Mouse (Mus musculus) adrenal gland, adult 8-10 months (tissue): ENCODE measurements at regions not wholly inside any gene's neighbourhood (a gene's known extent, or its start where the extent isn't known, plus 50 kb on each side); places are given as distances from the start of the nearest gene placed in this dataset.

Source experiments
- DNase-seq: peaks from one replicate; pipeline ENCODE4 v3.0.0; 2022

DNA sequence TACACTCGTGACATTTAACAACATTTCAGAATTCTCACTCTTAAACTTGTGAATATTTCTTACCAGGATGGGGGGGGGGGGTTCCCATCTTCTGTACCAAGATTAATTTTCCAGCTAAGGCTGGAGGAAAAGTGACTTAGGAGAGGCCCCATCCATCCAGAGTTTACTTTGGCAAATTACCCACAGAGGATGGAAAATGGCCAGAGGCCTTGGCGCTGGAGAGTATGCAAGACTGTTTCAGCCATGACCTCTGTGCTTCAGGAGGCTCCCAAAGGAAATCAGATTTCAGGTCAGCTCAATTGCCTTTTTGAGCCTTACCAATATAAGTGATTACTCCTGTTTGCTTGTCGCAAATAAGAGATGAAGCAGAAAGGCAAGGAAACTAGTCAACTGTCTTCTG, 143.4 kb upstream of the F930015N05Rik start:
- DNase-seq = peak; percentile 81

DNA sequence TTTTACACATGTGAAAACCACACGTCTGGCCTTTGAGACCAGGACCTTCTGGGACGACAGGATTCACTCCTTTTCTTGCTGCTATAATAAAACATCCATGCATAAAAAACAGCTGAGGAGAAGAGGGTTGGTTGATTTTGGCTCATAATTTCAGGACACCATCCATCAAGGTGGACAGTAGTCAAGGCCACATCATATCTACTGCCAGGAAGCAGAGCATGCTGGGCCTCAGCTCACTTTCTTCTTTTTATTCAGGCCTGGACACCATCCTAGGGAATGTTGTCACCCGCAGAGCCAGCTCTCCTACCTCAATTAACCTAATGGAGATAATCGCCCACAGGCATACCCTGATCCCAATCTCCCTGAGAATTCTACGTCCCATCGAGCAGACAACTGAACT, 149.6 kb upstream of the F930015N05Rik start:
- peak; percentile 34 for DNase-seq

DNA sequence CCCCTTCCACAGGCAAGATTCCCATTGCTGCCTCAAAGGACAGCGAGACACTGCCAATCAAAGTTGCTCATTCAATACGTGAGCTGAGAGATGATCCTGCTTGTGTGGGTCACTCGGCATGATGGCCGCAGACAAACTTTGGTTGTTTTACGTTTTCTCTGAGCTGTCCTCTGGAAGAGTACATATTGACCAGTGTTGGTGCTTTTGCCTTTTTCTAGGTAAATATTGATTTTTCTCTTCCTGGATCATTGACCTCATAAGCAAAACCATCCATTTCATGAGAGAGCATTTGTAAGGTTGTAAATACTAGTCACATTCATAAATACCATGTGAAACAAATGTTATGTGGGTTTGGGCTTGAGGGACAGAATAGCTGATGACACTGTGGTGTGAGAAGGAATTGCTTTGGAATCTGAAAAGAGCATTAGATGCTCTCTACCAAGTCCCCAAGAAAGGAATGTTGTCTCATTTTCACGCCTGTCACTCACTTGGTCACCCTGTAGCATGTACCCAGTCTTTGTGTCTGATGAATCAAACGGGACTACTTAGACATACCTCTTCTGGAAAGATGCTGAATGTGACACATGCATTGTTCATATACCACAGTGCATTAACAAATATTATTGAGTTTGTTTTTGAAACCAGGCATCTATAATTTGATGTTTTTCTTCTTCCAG, 150.7 kb upstream of the F930015N05Rik start:
- no peak for DNase-seq

DNA sequence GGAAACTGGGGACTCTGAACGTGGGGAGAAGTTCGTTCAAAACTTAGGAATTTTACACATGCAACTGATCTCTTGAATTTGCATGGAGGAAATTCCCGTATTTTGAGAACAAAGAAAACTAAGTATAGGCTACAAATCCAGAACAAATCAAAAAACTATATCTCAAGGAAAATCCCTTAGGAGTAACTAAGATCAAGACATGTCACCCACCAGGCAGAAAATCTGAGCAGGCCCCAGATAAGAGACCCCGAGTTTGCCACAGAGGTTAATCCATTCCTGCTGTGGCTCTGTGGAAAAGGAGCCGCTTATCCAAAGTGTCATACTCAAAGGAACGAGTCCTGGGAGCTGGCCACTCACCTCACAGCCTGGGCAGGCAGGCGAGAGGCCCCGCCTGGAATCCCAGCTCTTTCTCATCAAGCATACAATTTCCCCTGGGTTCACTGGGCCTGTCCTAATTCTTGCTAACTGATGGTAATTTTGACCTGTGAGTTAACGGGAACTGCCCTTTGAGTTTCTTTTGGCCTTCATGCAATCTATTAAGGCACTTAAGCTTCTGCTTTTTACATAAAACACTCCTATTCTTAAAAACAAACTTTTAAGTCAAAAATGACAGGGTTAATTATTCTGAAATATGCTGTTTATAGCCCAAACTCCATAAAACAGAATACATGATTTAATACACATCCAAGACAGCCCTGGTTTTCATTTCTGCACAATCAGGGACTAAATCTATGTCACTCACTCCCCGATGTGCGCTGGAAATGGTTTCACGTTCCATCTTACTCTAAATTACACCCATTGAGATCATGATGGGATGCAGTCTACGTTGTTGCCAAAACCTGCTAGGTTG, 151.5 kb upstream of the F930015N05Rik start:
- no peak for DNase-seq

DNA sequence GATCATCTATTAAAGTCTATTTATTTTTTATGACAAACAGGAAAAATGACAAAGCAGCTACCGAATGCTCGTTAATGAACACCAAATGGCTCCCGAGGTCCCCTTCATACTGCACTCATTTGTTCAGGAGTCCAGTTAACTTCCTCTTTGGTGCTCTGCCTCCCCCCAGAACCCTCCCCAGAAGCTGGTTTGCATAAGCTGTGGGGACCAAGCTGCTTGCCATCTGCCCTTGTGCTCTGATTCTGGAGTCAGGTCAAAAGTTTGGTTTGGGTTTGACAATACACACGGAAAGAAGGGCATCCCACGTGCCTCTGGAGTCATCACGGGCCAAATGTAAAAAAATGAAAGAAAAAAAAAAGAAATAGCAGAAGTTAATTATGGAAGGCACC, 152.1 kb upstream of the F930015N05Rik start:
- DNase-seq = no peak

GRCm38 (mm10) chr11:64589026-64589425, 152.6 kb upstream of the F930015N05Rik start:
- DNase-seq = no peak

DNA sequence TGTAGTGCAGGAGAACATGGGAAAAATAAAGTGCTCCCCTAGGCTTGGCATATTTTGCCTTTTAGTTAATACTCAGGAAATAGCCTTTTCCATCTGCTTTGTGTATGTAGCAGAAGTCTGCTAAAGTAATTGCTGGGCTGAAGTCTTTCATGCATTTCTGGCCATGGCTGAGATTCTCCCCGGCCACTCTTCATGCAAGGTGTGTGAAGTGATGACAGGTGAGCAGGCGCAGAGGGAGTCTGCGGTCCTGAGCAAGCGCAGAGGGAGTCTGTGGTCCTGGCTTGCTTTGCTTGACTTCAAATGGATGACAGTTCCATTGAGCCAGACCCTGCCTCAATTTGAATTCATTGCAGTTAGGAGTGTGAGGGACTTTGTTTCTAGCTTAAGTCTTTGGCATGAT, 153.6 kb upstream of the F930015N05Rik start:
- no peak for DNase-seq

- DNase-seq = no peak
These were observed 155.8 kb upstream of the F930015N05Rik start for GRCm38 (mm10) chr11:64592253-64592652.

GRCm38 (mm10) chr11:64597305-64597704, 160.9 kb upstream of the F930015N05Rik start:
- DNase-seq = no peak

DNA sequence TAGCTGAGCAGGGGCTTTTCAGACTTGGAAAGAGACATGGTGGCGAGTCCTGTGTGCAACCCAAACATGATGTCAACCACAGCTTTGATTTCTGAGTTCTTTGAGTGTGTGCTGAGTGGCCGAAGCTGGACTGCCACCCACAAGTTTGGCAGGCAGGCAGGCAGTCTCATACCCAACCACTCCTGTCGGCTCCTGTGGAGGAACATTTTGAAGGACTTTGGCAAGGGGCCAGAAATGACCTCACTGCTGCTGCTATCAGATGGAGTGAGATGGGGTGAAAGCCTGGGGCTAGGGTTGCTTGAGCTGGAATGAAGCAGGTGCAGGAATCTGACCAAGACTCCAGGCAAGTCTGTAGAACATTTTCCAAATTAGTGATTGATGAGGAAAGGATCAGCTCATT, 162.7 kb upstream of the F930015N05Rik start:
- peak; percentile 86 for DNase-seq

- DNase-seq = no peak
These were observed 164.0 kb upstream of the F930015N05Rik start for GRCm38 (mm10) chr11:64600201-64601102.

DNA sequence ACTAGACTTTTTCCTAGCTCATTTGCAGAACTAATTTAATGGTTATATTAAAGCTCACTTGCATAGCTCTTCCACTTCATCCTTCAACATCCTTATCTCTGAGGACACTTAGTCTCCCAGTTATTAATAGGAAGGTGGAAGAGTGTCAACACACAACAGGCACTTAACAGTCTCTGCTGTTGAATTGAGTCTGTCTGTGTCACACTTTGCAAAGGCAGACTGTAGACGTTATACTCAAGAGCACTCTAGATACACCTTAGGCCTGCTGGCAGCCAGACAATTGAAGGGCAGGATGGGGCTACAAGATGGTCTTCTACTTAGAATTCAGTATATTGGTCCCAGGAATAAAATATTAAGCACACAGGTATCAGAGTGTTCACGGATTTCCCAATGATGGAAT, 172.6 kb upstream of the F930015N05Rik start:
- no peak for DNase-seq

DNA sequence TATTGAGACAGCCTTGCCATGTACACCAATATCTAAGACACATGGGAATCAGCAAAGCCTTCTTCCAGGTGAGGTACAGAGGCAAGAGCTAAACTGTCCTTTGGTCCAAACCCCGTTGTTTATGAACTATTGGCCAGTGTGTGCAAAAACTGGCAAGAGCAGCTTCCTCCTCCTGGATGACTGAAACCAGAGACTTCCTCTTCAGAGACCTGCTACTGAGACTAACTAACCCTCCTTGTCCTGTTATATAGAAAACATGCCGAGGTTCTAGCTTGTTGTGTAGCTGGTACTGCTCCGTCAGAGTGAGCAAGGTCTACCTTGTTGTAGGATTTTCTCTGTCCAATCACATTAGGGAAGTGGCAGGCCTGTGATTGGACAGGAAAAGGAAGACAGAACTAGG, 174.3 kb upstream of the F930015N05Rik start:
- DNase-seq = no peak

DNA sequence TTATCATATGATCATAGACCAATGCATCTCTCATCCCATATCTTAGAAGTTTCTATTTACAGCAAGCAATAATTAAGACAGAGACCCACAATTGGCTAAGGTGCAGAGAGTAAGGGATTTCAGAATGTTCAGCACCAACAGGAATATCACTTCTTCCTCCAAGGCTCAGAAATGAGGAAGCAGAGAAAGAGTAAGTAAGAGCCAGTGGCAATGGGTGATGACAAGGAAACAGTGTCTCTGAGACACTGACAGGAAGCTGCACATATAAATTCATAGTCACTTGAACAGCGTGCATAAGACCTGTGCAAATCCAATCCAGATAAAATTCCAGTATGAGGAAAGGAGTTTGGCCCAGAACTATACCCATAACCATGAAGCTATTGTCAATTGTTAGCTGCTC, 178.7 kb upstream of the F930015N05Rik start:
- DNase-seq = no peak

GRCm38 (mm10) chr11:64618631-64619385, 182.4 kb upstream of the F930015N05Rik start:
- DNase-seq = no peak

GRCm38 (mm10) chr11:64627180-64627579, 190.7 kb upstream of the F930015N05Rik start:
- DNase-seq = no peak

DNA sequence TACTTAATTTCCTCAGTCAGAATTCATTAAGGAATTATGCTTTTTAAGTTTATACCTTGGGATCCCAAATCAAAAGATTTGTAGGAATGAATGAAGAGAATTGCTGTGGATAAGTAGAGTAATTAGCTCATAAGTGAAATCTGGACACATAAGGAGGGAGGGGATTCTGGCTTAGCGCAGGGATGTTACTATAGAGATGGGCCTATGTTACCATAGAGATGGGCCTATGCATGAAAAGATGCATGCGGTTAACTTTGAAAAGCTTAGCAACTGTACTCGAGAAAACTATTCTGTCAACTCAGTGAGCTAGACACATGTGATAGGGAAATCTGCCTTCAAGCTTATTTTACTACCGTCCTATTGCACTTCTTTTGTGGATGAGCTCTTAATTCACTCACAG, 204.5 kb upstream of the F930015N05Rik start:
- DNase-seq = no peak

- DNase-seq = no peak
These were observed 206.7 kb upstream of the F930015N05Rik start for GRCm38 (mm10) chr11:64643171-64643570.

- DNase-seq = no peak
These were observed 211.5 kb upstream of the F930015N05Rik start for GRCm38 (mm10) chr11:64647938-64648337.

DNA sequence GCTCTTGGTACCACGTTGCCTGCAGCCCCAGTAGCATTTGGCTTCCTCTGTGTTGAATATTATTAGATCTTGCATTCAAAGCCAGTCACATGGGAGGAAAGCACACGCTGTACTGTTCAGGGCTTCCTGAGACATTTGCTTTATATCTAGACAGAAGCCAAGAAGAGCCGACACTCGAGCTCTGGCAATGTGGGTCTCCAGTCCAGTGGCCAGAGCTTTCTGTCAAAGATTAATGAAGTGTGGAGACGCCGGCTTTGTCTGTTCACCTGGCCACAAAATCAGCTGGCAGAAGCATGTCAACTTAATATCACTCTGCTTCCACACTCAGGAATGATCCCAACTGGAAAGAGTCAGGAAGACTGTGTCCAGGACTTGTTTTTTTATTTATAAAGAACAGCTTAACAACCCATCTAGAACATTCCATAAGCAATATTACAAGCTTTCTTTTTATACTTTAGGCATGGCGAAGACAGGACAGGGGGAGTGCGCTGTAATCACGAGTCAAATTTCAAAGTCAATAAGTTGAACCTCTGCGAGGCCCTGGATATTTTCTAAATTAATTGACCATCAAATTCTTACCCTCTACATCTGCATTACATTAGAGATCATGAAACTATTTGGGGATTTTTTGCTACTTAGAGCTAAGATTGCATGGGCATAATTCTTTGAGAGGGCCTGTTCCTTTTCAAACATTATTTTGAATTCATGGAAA, 214.3 kb upstream of the F930015N05Rik start:
- no peak for DNase-seq

GRCm38 (mm10) chr11:64652811-64653210, 216.4 kb upstream of the F930015N05Rik start:
- DNase-seq = no peak

DNA sequence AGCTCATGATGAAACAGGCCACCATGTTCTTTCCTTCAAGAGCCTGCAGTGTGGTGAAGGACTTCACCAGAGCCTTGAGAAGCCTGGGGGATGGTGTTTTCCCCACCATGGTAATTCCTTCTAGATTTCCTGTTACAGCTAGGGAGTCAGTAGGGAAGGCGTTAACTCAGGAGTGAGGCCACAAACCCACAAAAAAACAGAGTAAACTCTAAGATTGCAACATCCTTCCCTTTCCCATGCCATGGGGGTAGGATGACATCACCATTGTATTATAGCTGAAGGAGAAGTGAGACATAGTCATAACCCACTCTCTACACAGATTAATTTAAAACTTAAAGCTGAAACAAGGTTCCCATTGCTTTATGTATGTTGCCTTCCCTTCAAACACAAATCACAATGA, 218.7 kb upstream of the F930015N05Rik start:
- no peak for DNase-seq
